ENCODE assay signal across 11 mouse cellular contexts in the genomic region with DNA sequence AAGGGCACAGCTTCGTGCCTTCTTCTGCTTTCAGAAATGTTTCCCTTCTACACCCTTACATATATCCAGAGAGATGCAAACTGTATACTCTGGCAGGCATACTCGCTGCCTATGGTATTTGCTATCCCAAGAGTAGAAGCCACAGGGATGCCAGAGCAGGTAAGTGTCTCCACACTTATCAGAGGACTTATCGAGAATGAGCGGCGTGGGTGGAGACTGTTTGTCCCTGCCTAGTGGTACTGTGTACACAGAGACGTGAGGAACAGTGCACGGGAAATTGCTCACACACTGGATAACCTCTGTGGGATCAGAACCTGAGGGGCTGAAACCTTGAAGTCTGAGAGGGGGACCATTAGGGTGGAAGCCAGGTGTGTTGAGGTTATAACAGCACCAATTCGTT. TPM values are rescaled to one million over a fixed set of nuclear protein-coding genes. Genes with fewer than 3 reads are reported as not detected.
DNase-seq lines count a peak whose midpoint lies in the region; ATAC-seq and TF ChIP-seq lines count a peak whose summit lies in the region.
"Had no signal": no experiment of that assay in that cellular context is flagged by ENCODE, and none has a peak within 500 bp of the region (broad histone marks: within the 10 kb centered on the region; RNA-seq: fewer than 3 reads in every experiment).

No protein-coding gene starts in this region.

- TF ChIP-seq POLR2A in kidney, adult 2 months (IDR thresholded peaks at IDR 0.05; ENCODE audit: low read depth, low read length), result no peak

- no peak overlapping the region for H3K4me3 ChIP-seq in kidney, adult 2 months (ENCODE audit: insufficient read depth, low read depth, low read length)
- H3K4me3 ChIP-seq in liver, embryonic 13.5 days (replicated peaks), result no peak overlapping the region
- no peak overlapping the region for H3K4me3 ChIP-seq in macrophage (ENCODE audit: inconsistent target)

- ATAC-seq in erythroblast, adult 5-6 weeks (replicated peaks; ENCODE audit: low FRiP score, poor library complexity, severe bottlenecking), result 0 out of 2 replicates have a peak, but pooled peaks have one; percentile 24
- peak; percentile 50 for ATAC-seq in liver, embryonic 13.5 days (ENCODE audit: low read depth)

- peak overlapping the region; percentile 35 for H3K9ac ChIP-seq in liver, embryonic 13.5 days

- H3K27me3 ChIP-seq in kidney, adult 2 months (replicated peaks; ENCODE audit: control insufficient read depth, insufficient read depth, low read length), result no peaks in the 10 kb centered on the region
- H3K27me3 ChIP-seq in liver, embryonic 13.5 days, result no peaks in the 10 kb centered on the region

- H3K79me2 ChIP-seq in macrophage (ENCODE audit: inconsistent target), result peaks cover 60% of the 10 kb centered on the region; the same call in 1 of the 2 replicates

- peak overlapping the region; percentile 6 for H3K27ac ChIP-seq in kidney, adult 2 months (ENCODE audit: insufficient read depth, low read depth, low read length)
- H3K27ac ChIP-seq in liver, embryonic 13.5 days, result peak overlapping the region; percentile 73
- H3K27ac ChIP-seq in macrophage, result 0 out of 2 replicates have a peak overlapping the region, but pooled peaks have one; percentile 3

- TF ChIP-seq CTCF in kidney, adult 2 months (conservative IDR thresholded peaks at IDR 0.05; ENCODE audit: insufficient read depth, insufficient read length, low read depth, low read length), result no peak

- WGBS in kidney, adult 2 months, result 64% methylated on average over 8 of the region's 8 CpGs
- WGBS in liver, embryonic 13.5 days (ENCODE audit: insufficient replicate concordance), result 50% methylated on average over 8 of the region's 8 CpGs
- WGBS in macrophage (ENCODE audit: missing documents), result 52% methylated on average over 8 of the region's 8 CpGs

- peak overlapping the region; percentile 19; the same call in 1 of the 2 replicates for H3K4me2 ChIP-seq in liver, embryonic 13.5 days

- no peak for DNase-seq in kidney, adult 2 months
- no peak for DNase-seq in kidney, postnatal 10 days
- DNase-seq in liver, embryonic 13.5 days, result no peak
- no peak for DNase-seq in layer of hippocampus, adult 11-12 months (ENCODE audit: low spot score)
- no peak for DNase-seq in natural killer cell, adult 2 months (ENCODE audit: low spot score in 2 of 2)
- no peak for DNase-seq in right cerebral cortex, postnatal 36 days (ENCODE audit: low spot score in 2 of 2)
- DNase-seq: embryo, embryonic 11 days; heart, postnatal 14 days had no signal

- H3K4me1 ChIP-seq in kidney, adult 2 months (ENCODE audit: control insufficient read depth, insufficient read depth, low read length), result peaks cover 15% of the 10 kb centered on the region; the same call in 1 of the 2 replicates
- H3K4me1 ChIP-seq in liver, embryonic 13.5 days (replicated peaks), result peaks cover 82% of the 10 kb centered on the region

- H3K9me3 ChIP-seq in liver, embryonic 13.5 days (replicated peaks), result no peaks in the 10 kb centered on the region

- H3K36me3 ChIP-seq in kidney, adult 2 months (ENCODE audit: control insufficient read depth, insufficient read depth, low read length), result no peaks in the 10 kb centered on the region; the same call in 1 of the 2 replicates
- H3K36me3 ChIP-seq in liver, embryonic 13.5 days, result peaks cover 41% of the 10 kb centered on the region
- no peaks in the 10 kb centered on the region for H3K36me3 ChIP-seq in macrophage (ENCODE audit: inconsistent target)
- H3K36me3 ChIP-seq: G1E had no signal

RNA-seq across cellular contexts. Expression of a gene that starts 59.6 kb away (rescaled TPM):
- 178 and 213 TPM in 2 replicates for polyA plus RNA-seq in kidney, adult 2 months (2012; rRNA removed)
- 21.1 and 27.8 TPM in 2 replicates for total RNA-seq in erythroblast, adult 5-6 weeks (2015; ENCODE audit: low replicate concordance)
- total RNA-seq in erythroblast, adult 5-6 weeks (2017; ENCODE audit: low replicate concordance), result 17.6 and 24.6 TPM in 2 replicates
- polyA plus RNA-seq in liver, embryonic 13.5 days (2015; fragmentation: Nextera tagmentation; extraction: Ambion mirVana), result 25.6 and 28.7 TPM in 2 replicates
- total RNA-seq in macrophage (2018; cell fraction: chromatin; rRNA removed), result 10 to 100 TPM in 14 of 26 experiments, 1 to 10 TPM in 12; 3.1 to 31.4 (median 16.9) TPM
- total RNA-seq in macrophage (2018; cell fraction: cytosol; rRNA removed), result 10 to 100 TPM; 21.7 to 50.9 (median 35.4) TPM
- total RNA-seq in macrophage (2018; cell fraction: nucleus; rRNA removed), result 10 to 100 TPM in 25 of 26 experiments, 1 to 10 TPM in 1; 7.8 to 67.0 (median 37.2) TPM
- 20.9 to 43.2 TPM (median 42.8 TPM) in 3 replicates for polyA plus RNA-seq in macrophage (2018)
- total RNA-seq: G1E had no signal
- polyA plus RNA-seq: G1E had no signal

Comparison
In these comparisons a context has a peak if more than half of its experiments do, and no peak if none do; other contexts are left out.
1. H3K27ac ChIP-seq: peak in every context shown above with its lines; median percentile 73 in liver, embryonic 13.5 days; 6 in kidney, adult 2 months; 3 in macrophage.